In the genomic region with DNA sequence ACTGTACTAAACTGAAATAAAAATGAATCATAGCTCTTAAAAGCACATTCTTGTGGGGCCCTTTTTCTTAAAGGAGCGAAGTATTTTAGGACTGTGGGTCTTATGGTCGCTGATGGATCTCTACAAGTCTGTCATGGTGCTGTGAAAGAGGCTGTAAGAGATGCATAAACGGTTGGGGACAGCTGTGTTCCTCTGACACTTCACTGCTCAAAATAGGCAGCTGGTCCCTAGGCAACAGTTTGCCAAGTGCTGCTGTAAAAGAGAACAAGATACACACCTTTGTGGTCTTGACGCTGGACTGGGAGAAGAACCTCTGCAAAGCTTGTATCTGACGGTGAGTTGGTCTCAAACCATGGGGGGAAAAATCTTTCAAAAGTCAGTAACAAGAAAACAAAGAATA, we compare ENCODE assay signal across 39 mouse cellular contexts. TPM values are rescaled to one million over a fixed set of nuclear protein-coding genes. Genes with fewer than 3 reads are reported as not detected.
"Had no signal": no experiment of that assay in that cellular context is flagged by ENCODE, and none has a peak within 500 bp of the region (broad histone marks: within the 10 kb centered on the region; RNA-seq: fewer than 3 reads in every experiment).

No protein-coding gene starts in this region.

- H3K9me3 ChIP-seq: heart, embryonic 10.5 days; heart, embryonic 13.5 days; heart, embryonic 15.5 days; hindbrain, embryonic 10.5 days; hindbrain, embryonic 12.5 days; hindbrain, embryonic 13.5 days; hindbrain, embryonic 15.5 days; intestine, embryonic 15.5 days; kidney, embryonic 15.5 days had no signal

- H3K27ac ChIP-seq: heart, embryonic 10.5 days; heart, embryonic 13.5 days; heart, embryonic 15.5 days; hindbrain, embryonic 10.5 days; hindbrain, embryonic 12.5 days; hindbrain, embryonic 13.5 days; hindbrain, embryonic 15.5 days; intestine, embryonic 15.5 days; kidney, embryonic 15.5 days; kidney, postnatal 0 days; layer of hippocampus, adult 2 months had no signal

- H3K9ac ChIP-seq: heart, embryonic 12.5 days; heart, embryonic 13.5 days; heart, embryonic 15.5 days; hindbrain, embryonic 12.5 days; hindbrain, embryonic 13.5 days; hindbrain, embryonic 15.5 days; intestine, embryonic 15.5 days; kidney, embryonic 15.5 days had no signal

- H3K27me3 ChIP-seq: hindbrain, embryonic 15.5 days; intestine, embryonic 15.5 days had no signal

- ATAC-seq: hindbrain, embryonic 16.5 days; inflammation-experienced regulatory T-cells, adult 6 months; intestine, embryonic 15.5 days; intestine, embryonic 16.5 days; intestine, postnatal 0 days had no signal

- H3K36me3 ChIP-seq: heart, embryonic 10.5 days; heart, embryonic 12.5 days; heart, embryonic 13.5 days; heart, embryonic 15.5 days; hindbrain, embryonic 10.5 days; hindbrain, embryonic 12.5 days; hindbrain, embryonic 13.5 days; hindbrain, embryonic 15.5 days; intestine, embryonic 15.5 days; kidney, embryonic 15.5 days had no signal

- H3K4me2 ChIP-seq: heart, embryonic 11.5 days; heart, embryonic 12.5 days; heart, embryonic 13.5 days; heart, embryonic 15.5 days; hindbrain, embryonic 12.5 days; hindbrain, embryonic 13.5 days; hindbrain, embryonic 15.5 days; intestine, embryonic 15.5 days; kidney, embryonic 15.5 days had no signal

- H3K4me3 ChIP-seq: heart, embryonic 10.5 days; heart, embryonic 12.5 days; heart, embryonic 13.5 days; heart, embryonic 15.5 days; hindbrain, embryonic 10.5 days; hindbrain, embryonic 12.5 days; hindbrain, embryonic 13.5 days; hindbrain, embryonic 15.5 days; intestine, embryonic 15.5 days; kidney, embryonic 15.5 days; layer of hippocampus, adult 2 months; left cerebral cortex, adult 2 months had no signal

- H3K4me1 ChIP-seq: heart, embryonic 10.5 days; heart, embryonic 12.5 days; heart, embryonic 13.5 days; heart, embryonic 15.5 days; hindbrain, embryonic 10.5 days; hindbrain, embryonic 12.5 days; hindbrain, embryonic 15.5 days; intestine, embryonic 15.5 days; kidney, embryonic 15.5 days had no signal

- DNase-seq: heart, postnatal 10 days; heart, postnatal 14 days; heart, postnatal 36 days; heart, postnatal 4 days; kidney, adult 11 months; kidney, adult 18-20 months; kidney, adult 2 months; kidney, adult 8-10 months; kidney, adult 9 months; kidney, postnatal 10 days; kidney, postnatal 14 days; kidney, postnatal 25 days; kidney, postnatal 36 days; kidney, postnatal 4 days; layer of hippocampus, adult 9-11 months; layer of hippocampus, postnatal 36 days had no signal

RNA-seq across cellular contexts. Expression of a gene that starts 10.8 kb away (rescaled TPM):
- total RNA-seq: hematopoietic stem cell, adult 5-6 weeks had no signal
- polyA plus RNA-seq: heart, embryonic 14.5 days; heart, postnatal 0 days; kidney, embryonic 14.5 days; kidney, embryonic 16.5 days had no signal
